Mouse (Mus musculus) neural tube, embryonic 11.5 days (tissue): ENCODE measurements around the gene Rec8. TPM values are rescaled to one million over a fixed set of nuclear protein-coding genes. Genes with fewer than 3 reads are reported as not detected.

Source experiments
- ATAC-seq: fragments of 200-750 bp; cut with Nextera tagmentation; 2 replicates; pipeline ENCODE4 v1.8.0; 2017; ENCODE audit warnings: moderate number of reproducible peaks, mild to moderate bottlenecking, moderate TSS enrichment, moderate library complexity; ENCODE audit not compliant: insufficient read depth, low FRiP score, low TSS enrichment
- DNase-seq: peaks from one replicate; pipeline ENCODE4 v3.0.0-alpha.2; 2015; ENCODE audit warnings: low spot score
- H3K27ac ChIP-seq: fragments of 300-500 bp; sonication (generic); 2 replicates; pipeline ENCODE4 v1.5.1; 2014; ENCODE audit warnings: low read depth, mild to moderate bottlenecking, low read length
- H3K27me3 ChIP-seq: fragments of 300-500 bp; sonication (generic); 2 replicates; pipeline ENCODE4 v1.6.1; 2014; ENCODE audit warnings: mild to moderate bottlenecking, low read length, mixed read lengths; ENCODE audit not compliant: control insufficient read depth, insufficient read depth
- H3K36me3 ChIP-seq: fragments of 300-500 bp; sonication (generic); 2 replicates; pipeline ENCODE4 v1.6.1; 2014; ENCODE audit warnings: mild to moderate bottlenecking, low read length, moderate library complexity, mixed read lengths; ENCODE audit not compliant: control insufficient read depth, insufficient read depth
- H3K4me1 ChIP-seq: fragments of 300-500 bp; sonication (generic); 2 replicates; pipeline ENCODE4 v1.6.1; 2014; ENCODE audit warnings: low read length, mixed read lengths; ENCODE audit not compliant: control insufficient read depth, insufficient read depth
- H3K4me2 ChIP-seq: fragments of 300-500 bp; sonication (generic); 2 replicates; pipeline ENCODE4 v1.6.1; 2014; ENCODE audit warnings: low read depth, mild to moderate bottlenecking, moderate library complexity
- H3K4me3 ChIP-seq: fragments of 300-500 bp; sonication (generic); 2 replicates; pipeline ENCODE4 v1.5.1; 2014; ENCODE audit warnings: low read depth, low read length
- H3K9ac ChIP-seq: fragments of 300-500 bp; sonication (generic); 2 replicates; pipeline ENCODE4 v1.6.1; 2014; ENCODE audit warnings: mild to moderate bottlenecking, low read length
- H3K9me3 ChIP-seq: fragments of 300-500 bp; sonication (generic); 2 replicates; pipeline ENCODE4 v1.6.1; 2016; ENCODE audit warnings: low read length; ENCODE audit not compliant: control insufficient read depth
- whole genome bisulfite sequencing: fragments of 180-500 bp; shearing (Covaris S2); extraction: QIAGEN DNeasy Blood & Tissue Kit; methylation state at CpG from one replicate; pipeline ENCODE4 v1.1.7; 2014; 5-methylcytosine and 5-hydroxymethylcytosine counted together
- polyA plus RNA-seq: library from polyadenylated mRNA; unstranded; fragments of >200 nt; fragmentation: Nextera tagmentation; extraction: Ambion mirVana; gene quantifications from 2 replicates; pipeline ENCODE4 v1.2.1, GENCODE M21; 2014

The Rec8 gene
- polyA plus RNA-seq, 1 experiment from 2014 or later, result 12.0 TPM

DNA sequence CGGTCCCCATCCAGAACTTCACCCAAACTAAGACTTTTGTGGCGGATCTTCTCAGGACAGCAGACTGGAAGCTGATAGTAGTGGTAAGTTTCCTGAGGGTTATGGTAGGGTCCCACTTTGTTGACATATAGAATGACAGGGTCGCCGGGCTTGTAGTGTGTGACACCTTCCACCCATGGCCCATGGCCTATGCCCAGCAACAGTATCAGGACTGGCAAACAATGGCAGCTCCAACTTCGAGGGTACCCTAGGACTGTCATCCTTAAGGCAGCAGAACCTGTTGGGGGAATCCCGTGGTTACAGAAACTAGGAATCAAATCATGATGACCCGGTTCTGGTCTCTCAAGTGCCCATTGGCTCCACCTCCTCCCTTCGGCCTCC is 24.8 kb downstream of the Rec8 start:
- peak overlapping the region; percentile 92 for H3K27ac ChIP-seq
- no peaks in the 10 kb centered on the region for H3K9me3 ChIP-seq
- peak; percentile 36; the same call in 1 of the 2 replicates for ATAC-seq
- no peak for DNase-seq
- H3K27me3 ChIP-seq, result no peaks in the 10 kb centered on the region
- H3K9ac ChIP-seq, result peak overlapping the region; percentile 95
- H3K4me3 ChIP-seq, result peak overlapping the region; percentile 94
- 21% methylated on average over 8 of the region's 8 CpGs for WGBS
- peak overlapping the region; percentile 72 for H3K4me2 ChIP-seq
- peaks cover 6% of the 10 kb centered on the region; the same call in 1 of the 2 replicates for H3K36me3 ChIP-seq
- H3K4me1 ChIP-seq, result peaks cover 15% of the 10 kb centered on the region

- ATAC-seq, result peak; percentile 86
- Histone ChIP-seq H3K27ac (peak within 1 kb of the TSS; percentile 92), H3K9ac (peak within 1 kb of the TSS; percentile 95), H3K36me3 (0 out of 2 replicates have a peak, but pooled peaks cover 3% of the 10 kb centered on the region), H3K4me2 (peak within 1 kb of the TSS; percentile 72), H3K27me3 (no peaks in the 10 kb centered on the region), H3K9me3 (no peaks in the 10 kb centered on the region), H3K4me3 (peak within 1 kb of the TSS; percentile 94), H3K4me1 (peaks cover 15% of the 10 kb centered on the region)
- under 1% methylated on average over 88 of the region's 89 CpGs for WGBS
- DNase-seq, result peak; percentile 87
These were observed 25.4 kb downstream of the Rec8 start, which contains the start of gene Tm9sf1 for GRCm38 (mm10) chr14:55643060-55643907. Tm9sf1 (minus strand) TSS chr14:55643806.

- no peak overlapping the region for H3K27ac ChIP-seq
- ATAC-seq (no peak), DNase-seq (no peak)
- 0 out of 2 replicates have a peak, but pooled peaks cover 3% of the 10 kb centered on the region for H3K36me3 ChIP-seq
- no peaks in the 10 kb centered on the region for H3K9me3 ChIP-seq
- peak overlapping the region; percentile 72 for H3K4me2 ChIP-seq
- no peaks in the 10 kb centered on the region for H3K27me3 ChIP-seq
- peak overlapping the region; percentile 94 for H3K4me3 ChIP-seq
- H3K9ac ChIP-seq, result peak overlapping the region; percentile 95
- H3K4me1 ChIP-seq, result peaks cover 15% of the 10 kb centered on the region
- 34% methylated on average over 17 of the region's 17 CpGs for WGBS
These were observed 26.5 kb downstream of the Rec8 start for GRCm38 (mm10) chr14:55644261-55644888.

DNA sequence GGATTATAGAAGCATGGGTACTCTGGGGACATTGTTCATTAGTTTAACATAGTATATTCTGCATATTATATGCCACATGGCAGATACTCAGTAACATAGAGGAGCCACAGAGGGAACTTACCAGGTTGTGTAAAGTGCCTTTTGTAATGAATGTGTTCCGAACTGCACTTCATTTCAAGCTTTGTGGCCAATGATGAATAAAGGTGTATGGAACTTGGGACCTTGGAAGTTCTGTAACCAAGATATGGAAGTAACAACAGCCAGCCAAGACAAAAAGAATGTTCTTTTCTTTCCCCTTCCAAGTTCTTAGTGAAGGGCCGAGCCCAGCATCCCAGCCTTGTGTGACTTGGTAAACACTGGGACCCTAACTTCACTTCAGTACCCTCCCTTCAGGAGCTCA is 32.0 kb downstream of the Rec8 start, which contains the start of gene Tssk4:
TSS of gene Tssk4 (plus strand) at position 301 of the 400 bp plus-strand sequence.
- Histone ChIP-seq H3K9ac (no peak within 1 kb of the TSS), H3K27ac (no peak within 1 kb of the TSS), H3K4me2 (no peak within 1 kb of the TSS), H3K36me3 (0 out of 2 replicates have a peak, but pooled peaks cover 3% of the 10 kb centered on the region), H3K9me3 (no peaks in the 10 kb centered on the region), H3K27me3 (no peaks in the 10 kb centered on the region), H3K4me3 (no peak within 1 kb of the TSS), H3K4me1 (no peaks in the 10 kb centered on the region)
- no peak for DNase-seq
- WGBS, result 94% methylated on average over 2 of the region's 2 CpGs
- ATAC-seq, result no peak

- DNase-seq (no peak), ATAC-seq (no peak)
- Histone ChIP-seq H3K4me3 (no peak overlapping the region), H3K9me3 (no peaks in the 10 kb centered on the region), H3K27me3 (no peaks in the 10 kb centered on the region), H3K9ac (no peak overlapping the region), H3K4me2 (no peak overlapping the region), H3K4me1 (no peaks in the 10 kb centered on the region), H3K27ac (no peak overlapping the region), H3K36me3 (0 out of 2 replicates have a peak, but pooled peaks cover 1% of the 10 kb centered on the region)
- 85% methylated on average over 7 of the region's 7 CpGs for WGBS
These were observed 33.7 kb downstream of the Rec8 start for GRCm38 (mm10) chr14:55651528-55651927.

- ATAC-seq, result no peak
- no peaks in the 10 kb centered on the region for H3K27me3 ChIP-seq
- H3K4me1 ChIP-seq, result no peaks in the 10 kb centered on the region
- 85% methylated on average over 3 of the region's 3 CpGs for WGBS
- H3K4me3 ChIP-seq, result no peak overlapping the region
- peaks cover 2% of the 10 kb centered on the region; the same call in 1 of the 2 replicates for H3K36me3 ChIP-seq
- H3K27ac ChIP-seq, result no peak overlapping the region
- H3K9ac ChIP-seq, result no peak overlapping the region
- DNase-seq, result no peak
- H3K4me2 ChIP-seq, result no peak overlapping the region
- no peaks in the 10 kb centered on the region for H3K9me3 ChIP-seq
These were observed 39.1 kb downstream of the Rec8 start for GRCm38 (mm10) chr14:55656935-55657334.

GRCm38 (mm10) chr14:55658011-55658410 is 40.2 kb downstream of the Rec8 start:
- no peak overlapping the region for H3K4me3 ChIP-seq
- no peak overlapping the region for H3K27ac ChIP-seq
- DNase-seq (no peak), ATAC-seq (no peak)
- peaks cover 4% of the 10 kb centered on the region for H3K36me3 ChIP-seq
- no peak overlapping the region for H3K9ac ChIP-seq
- H3K27me3 ChIP-seq, result no peaks in the 10 kb centered on the region
- H3K4me2 ChIP-seq, result no peak overlapping the region
- no peaks in the 10 kb centered on the region for H3K9me3 ChIP-seq
- 90% methylated on average over 5 of the region's 5 CpGs for WGBS
- H3K4me1 ChIP-seq, result no peaks in the 10 kb centered on the region

GRCm38 (mm10) chr14:55659960-55660573 is 42.2 kb downstream of the Rec8 start, which contains the start of gene Mdp1:
Mdp1 (minus strand) TSS chr14:55660508.
- Histone ChIP-seq H3K4me3 (peak within 1 kb of the TSS; percentile 60), H3K27me3 (no peaks in the 10 kb centered on the region), H3K4me1 (no peaks in the 10 kb centered on the region), H3K36me3 (peaks cover 6% of the 10 kb centered on the region), H3K9ac (peak within 1 kb of the TSS; percentile 68), H3K4me2 (peak within 1 kb of the TSS; percentile 37), H3K9me3 (no peaks in the 10 kb centered on the region), H3K27ac (no peak within 1 kb of the TSS)
- ATAC-seq (peak; percentile 88), DNase-seq (peak; percentile 88)
- WGBS, result under 1% methylated on average over 39 of the region's 39 CpGs
